Comparison of ENCODE assay signal across 13 mouse cellular contexts in genomic region chr2:180488210-180488751, GRCm38 (mm10). TPM values are rescaled to one million over a fixed set of nuclear protein-coding genes. Genes with fewer than 3 reads are reported as not detected.
DNase-seq lines count a peak whose midpoint lies in the region; ATAC-seq and TF ChIP-seq lines count a peak whose summit lies in the region.
"Had no signal": no experiment of that assay in that cellular context is flagged by ENCODE, and none has a peak within 500 bp of the region (broad histone marks: within the 10 kb centered on the region; RNA-seq: fewer than 3 reads in every experiment).

No protein-coding gene starts in this region.

- H3K4me1 ChIP-seq in hindbrain, embryonic 14.5 days (replicated peaks; ENCODE audit: control insufficient read depth, insufficient read depth, low read length) = no peaks in the 10 kb centered on the region; the same call in 1 of the 2 replicates
- peaks cover 11% of the 10 kb centered on the region; the same call in 1 of the 2 replicates for H3K4me1 ChIP-seq in neural tube, embryonic 14.5 days (ENCODE audit: control insufficient read depth, insufficient read depth, low read length)
- no peaks in the 10 kb centered on the region for H3K4me1 ChIP-seq in liver, postnatal 0 days (ENCODE audit: insufficient read depth)
- H3K4me1 ChIP-seq: embryonic facial prominence, embryonic 15.5 days had no signal

- TF ChIP-seq CTCF in liver, postnatal 0 days (IDR thresholded peaks at IDR 0.05; ENCODE audit: low read depth) = no peak

- peak overlapping the region; percentile 33 for H3K4me2 ChIP-seq in hindbrain, embryonic 14.5 days (replicated peaks)
- H3K4me2 ChIP-seq in neural tube, embryonic 14.5 days (ENCODE audit: low read depth, low read length) = peak overlapping the region; percentile 29; the same call in 1 of the 2 replicates
- no peak overlapping the region for H3K4me2 ChIP-seq in liver, postnatal 0 days (ENCODE audit: low read depth, low read length)
- H3K4me2 ChIP-seq: embryonic facial prominence, embryonic 15.5 days had no signal

- no peak overlapping the region for H3K9ac ChIP-seq in hindbrain, embryonic 14.5 days
- no peak overlapping the region; the same call in 1 of the 2 replicates for H3K9ac ChIP-seq in neural tube, embryonic 14.5 days (replicated peaks; ENCODE audit: low read depth, low read length)
- H3K9ac ChIP-seq in liver, postnatal 0 days (replicated peaks) = no peak overlapping the region
- H3K9ac ChIP-seq: embryonic facial prominence, embryonic 15.5 days had no signal

- WGBS in hindbrain, embryonic 14.5 days = 7% methylated on average over 17 of the region's 17 CpGs
- 9% methylated on average over 17 of the region's 17 CpGs for WGBS in neural tube, embryonic 14.5 days
- 27% methylated on average over 17 of the region's 17 CpGs for WGBS in liver, postnatal 0 days (ENCODE audit: insufficient replicate concordance)

- no peak for ATAC-seq in hindbrain, embryonic 14.5 days (ENCODE audit: low FRiP score)
- ATAC-seq in neural tube, embryonic 14.5 days (ENCODE audit: low read depth) = no peak
- no peak for ATAC-seq in liver, postnatal 0 days

- no peaks in the 10 kb centered on the region for H3K36me3 ChIP-seq in hindbrain, embryonic 14.5 days (replicated peaks; ENCODE audit: control insufficient read depth, insufficient read depth)
- H3K36me3 ChIP-seq in neural tube, embryonic 14.5 days (ENCODE audit: control insufficient read depth, insufficient read depth, low read length) = no peaks in the 10 kb centered on the region
- H3K36me3 ChIP-seq in liver, postnatal 0 days (replicated peaks; ENCODE audit: insufficient read depth, low read length) = no peaks in the 10 kb centered on the region
- H3K36me3 ChIP-seq: embryonic facial prominence, embryonic 15.5 days had no signal

- H3K27me3 ChIP-seq in hindbrain, embryonic 14.5 days (ENCODE audit: control insufficient read depth, insufficient read depth, low read length) = no peaks in the 10 kb centered on the region
- no peaks in the 10 kb centered on the region for H3K27me3 ChIP-seq in neural tube, embryonic 14.5 days (ENCODE audit: control insufficient read depth, insufficient read depth, low read length)
- H3K27me3 ChIP-seq in liver, postnatal 0 days (ENCODE audit: insufficient read depth, low read length) = 0 out of 2 replicates have a peak, but pooled peaks cover 11% of the 10 kb centered on the region

- no peaks in the 10 kb centered on the region for H3K9me3 ChIP-seq in hindbrain, embryonic 14.5 days (ENCODE audit: control insufficient read depth, low read length)
- H3K9me3 ChIP-seq in neural tube, embryonic 14.5 days (ENCODE audit: control insufficient read depth, low read length) = no peaks in the 10 kb centered on the region
- H3K9me3 ChIP-seq in liver, postnatal 0 days (ENCODE audit: low read length) = no peaks in the 10 kb centered on the region
- H3K9me3 ChIP-seq: embryonic facial prominence, embryonic 15.5 days had no signal

- no peak overlapping the region for H3K4me3 ChIP-seq in hindbrain, embryonic 14.5 days (replicated peaks; ENCODE audit: low read length)
- H3K4me3 ChIP-seq in neural tube, embryonic 14.5 days (ENCODE audit: low read depth, low read length) = no peak overlapping the region
- H3K4me3 ChIP-seq in liver, postnatal 0 days (ENCODE audit: low read depth, low read length) = no peak overlapping the region
- H3K4me3 ChIP-seq: embryonic facial prominence, embryonic 15.5 days had no signal

- TF ChIP-seq EP300 in liver, postnatal 0 days (IDR thresholded peaks at IDR 0.05; ENCODE audit: low read depth) = no peak

- DNase-seq in right cerebral cortex, adult 2 months (ENCODE audit: low spot score in 2 of 2) = peak; percentile 27 to 31
- no peak for DNase-seq in right cerebral cortex, postnatal 36 days (ENCODE audit: low spot score in 2 of 2)
- DNase-seq in embryo, embryonic 9.5 days (ENCODE audit: extremely low spot score) = peak; percentile 57
- peak; percentile 46 for DNase-seq in hindbrain, embryonic 14.5 days (ENCODE audit: low spot score)
- no peak for DNase-seq in ovary, adult 18-20 months (ENCODE audit: low spot score)
- DNase-seq in spleen, postnatal 36 days (ENCODE audit: low spot score in 2 of 2) = no peak
- no peak for DNase-seq in liver, postnatal 0 days
- DNase-seq: gastrocnemius, postnatal 36 days; heart, postnatal 14 days; left cerebral cortex, postnatal 4 days; lung, adult 18-20 months had no signal

- no peak overlapping the region for H3K27ac ChIP-seq in hindbrain, embryonic 14.5 days
- H3K27ac ChIP-seq in neural tube, embryonic 14.5 days (ENCODE audit: low read depth, low read length) = peak overlapping the region; percentile 40; the same call in 1 of the 2 replicates
- no peak overlapping the region for H3K27ac ChIP-seq in liver, postnatal 0 days (ENCODE audit: low read depth)
- H3K27ac ChIP-seq: embryonic facial prominence, embryonic 15.5 days had no signal

RNA-seq across cellular contexts. Expression of gene Ntsr1, which starts 11.5 kb away (rescaled TPM):
- polyA plus RNA-seq in hindbrain, embryonic 14.5 days (2014; fragmentation: Nextera tagmentation; extraction: Ambion mirVana) = 2.5 and 3.5 TPM in 2 replicates
- polyA plus RNA-seq in neural tube, embryonic 14.5 days (2014; fragmentation: Nextera tagmentation; extraction: Ambion mirVana) = 1.6 and 2.3 TPM in 2 replicates
- polyA plus RNA-seq in liver, postnatal 0 days (2015; fragmentation: Nextera tagmentation; extraction: Ambion mirVana) = not detected in 2 replicates

RNA-seq across cellular contexts. Expression of gene Slco4a1, which starts 32.2 kb away (rescaled TPM):
- polyA plus RNA-seq in hindbrain, embryonic 14.5 days (2014; fragmentation: Nextera tagmentation; extraction: Ambion mirVana) = 1.4 and 2.2 TPM in 2 replicates
- polyA plus RNA-seq in neural tube, embryonic 14.5 days (2014; fragmentation: Nextera tagmentation; extraction: Ambion mirVana) = 2.0 and 2.4 TPM in 2 replicates
- polyA plus RNA-seq in liver, postnatal 0 days (2015; fragmentation: Nextera tagmentation; extraction: Ambion mirVana) = 0.86 and 0.91 TPM in 2 replicates

Comparison
In these comparisons a context has a peak if more than half of its experiments do, and no peak if none do; other contexts are left out.
1. DNase-seq: peak in right cerebral cortex, adult 2 months (2 of 2), embryo, embryonic 9.5 days (single experiment) and hindbrain, embryonic 14.5 days (single experiment); none in right cerebral cortex, postnatal 36 days (0 of 2), ovary, adult 18-20 months (single experiment), spleen, postnatal 36 days (0 of 2) and liver, postnatal 0 days (single experiment).